Mouse (Mus musculus) limb, embryonic 14.5 days (tissue): ENCODE measurements around the gene Arhgap35. TPM values are rescaled to one million over a fixed set of nuclear protein-coding genes. Genes with fewer than 3 reads are reported as not detected.

Experiments
- ATAC-seq: fragments of 200-750 bp; cut with Nextera tagmentation; 2 replicates; pipeline ENCODE4 v1.8.0; 2017; ENCODE audit warnings: low read depth, moderate number of reproducible peaks, moderate TSS enrichment; ENCODE audit not compliant: low FRiP score
- DNase-seq: peaks from one replicate; pipeline ENCODE4 v3.0.0-alpha.2; 2015; ENCODE audit warnings: low spot score
- H3K27ac ChIP-seq: fragments of 300-500 bp; sonication (generic); replicated peaks from 2 replicates; pipeline ENCODE4 v1.5.1; 2014; ENCODE audit warnings: low read depth, mild to moderate bottlenecking, low read length, moderate library complexity, mixed read lengths
- H3K27me3 ChIP-seq: fragments of 300-500 bp; sonication (generic); 2 replicates; pipeline ENCODE4 v1.6.1; 2014; ENCODE audit warnings: low read length, mixed read lengths; ENCODE audit not compliant: control insufficient read depth, insufficient read depth
- H3K36me3 ChIP-seq: fragments of 300-500 bp; sonication (generic); 2 replicates; pipeline ENCODE4 v1.6.1; 2014; ENCODE audit warnings: mild to moderate bottlenecking, low read length, moderate library complexity, mixed read lengths; ENCODE audit not compliant: control insufficient read depth, insufficient read depth
- H3K4me1 ChIP-seq: fragments of 300-500 bp; sonication (generic); 2 replicates; pipeline ENCODE4 v1.6.1; 2014; ENCODE audit warnings: antibody characterized with exemption, low read length, mixed read lengths; ENCODE audit not compliant: control insufficient read depth, insufficient read depth
- H3K4me2 ChIP-seq: fragments of 300-500 bp; sonication (generic); replicated peaks from 2 replicates; pipeline ENCODE4 v1.6.1; 2014; ENCODE audit warnings: low read depth, mild to moderate bottlenecking, low read length, moderate library complexity; ENCODE audit not compliant: severe bottlenecking
- H3K4me3 ChIP-seq: fragments of 300-500 bp; sonication (generic); replicated peaks from 2 replicates; pipeline ENCODE4 v1.5.1; 2014; ENCODE audit warnings: low read length
- H3K9ac ChIP-seq: fragments of 300-500 bp; sonication (generic); 2 replicates; pipeline ENCODE4 v1.6.1; 2014; ENCODE audit warnings: mild to moderate bottlenecking, low read depth, low read length, moderate library complexity; ENCODE audit not compliant: severe bottlenecking
- H3K9me3 ChIP-seq: fragments of 300-500 bp; sonication (generic); 2 replicates; pipeline ENCODE4 v1.6.1; 2016; ENCODE audit warnings: low read length; ENCODE audit not compliant: control insufficient read depth
- POLR2A ChIP-seq: fragments of 200-500 bp; IDR thresholded peaks from 2 replicates; pipeline ENCODE4 v1.8.0; 2012; ENCODE audit warnings: inconsistent platforms, mild to moderate bottlenecking, moderate library complexity, borderline replicate concordance; ENCODE audit not compliant: insufficient read depth, insufficient read length; ENCODE audit errors: extremely low read depth
- WGBS: fragments of 180-500 bp; shearing (Covaris S2); extraction: QIAGEN DNeasy Blood & Tissue Kit; methylation state at CpG from one replicate; pipeline ENCODE4 v1.1.7; 2014; 5-methylcytosine and 5-hydroxymethylcytosine counted together
- polyA plus RNA-seq, 2 experiments: library from polyadenylated mRNA; depleted of rRNA in 1 of 2; stranded (reverse) in 1 of 2; unstranded in 1 of 2; fragments of >200 nt; fragmentation: Nextera tagmentation in 1 of 2; extraction: Ambion mirVana in 1 of 2; gene quantifications; 2 replicates each; pipeline versions ENCODE4 v1.2.1 to v1.2.3; 2012 to 2014

The Arhgap35 gene
- polyA plus RNA-seq, 2 experiments = 23.0 to 24.7 TPM

GRCm38 (mm10) chr7:16631932-16632331 is 17.1 kb upstream of the Arhgap35 start:
- no peaks in the 10 kb centered on the region for H3K4me1 ChIP-seq
- no peak for TF ChIP-seq POLR2A

GRCm38 (mm10) chr7:16631025-16631424 is 16.2 kb upstream of the Arhgap35 start:
- TF ChIP-seq POLR2A = no peak
- Histone ChIP-seq H3K9ac (no peak overlapping the region), H3K4me2 (no peak overlapping the region), H3K4me3 (no peak overlapping the region), H3K27me3 (no peaks in the 10 kb centered on the region), H3K4me1 (no peaks in the 10 kb centered on the region), H3K36me3 (no peaks in the 10 kb centered on the region), H3K9me3 (no peaks in the 10 kb centered on the region), H3K27ac (no peak overlapping the region)
- DNase-seq (no peak), ATAC-seq (no peak)
- 54% methylated on average over 4 of the region's 4 CpGs for WGBS

More at GRCm38 (mm10) chr7:16631932-16632331, 17.1 kb upstream of the Arhgap35 start:
- ATAC-seq = no peak
- Histone ChIP-seq H3K27me3 (no peaks in the 10 kb centered on the region), H3K9me3 (no peaks in the 10 kb centered on the region), H3K9ac (no peak overlapping the region), H3K27ac (no peak overlapping the region), H3K4me3 (no peak overlapping the region), H3K4me2 (no peak overlapping the region), H3K36me3 (no peaks in the 10 kb centered on the region)
- WGBS = 73% methylated on average over 4 of the region's 4 CpGs
- no peak for DNase-seq

- Histone ChIP-seq H3K4me3 (no peak overlapping the region), H3K9me3 (no peaks in the 10 kb centered on the region), H3K36me3 (no peaks in the 10 kb centered on the region), H3K27ac (no peak overlapping the region), H3K4me1 (no peaks in the 10 kb centered on the region), H3K4me2 (no peak overlapping the region), H3K9ac (no peak overlapping the region), H3K27me3 (no peaks in the 10 kb centered on the region)
- 18% methylated on average over 10 of the region's 10 CpGs for WGBS
- TF ChIP-seq POLR2A = no peak
- peak; percentile 41 for DNase-seq
- no peak for ATAC-seq
Observed at GRCm38 (mm10) chr7:16629598-16630296, 15.0 kb upstream of the Arhgap35 start.

GRCm38 (mm10) chr7:16628096-16628771 is 13.4 kb upstream of the Arhgap35 start:
- Histone ChIP-seq H3K27me3 (no peaks in the 10 kb centered on the region), H3K27ac (no peak overlapping the region), H3K9me3 (no peaks in the 10 kb centered on the region), H3K4me1 (no peaks in the 10 kb centered on the region), H3K4me2 (no peak overlapping the region), H3K36me3 (no peaks in the 10 kb centered on the region), H3K9ac (no peak overlapping the region), H3K4me3 (no peak overlapping the region)
- 34% methylated on average over 12 of the region's 12 CpGs for WGBS
- TF ChIP-seq POLR2A = no peak
- ATAC-seq (no peak), DNase-seq (peak; percentile 80)

- Histone ChIP-seq H3K27ac (no peak overlapping the region), H3K4me1 (0 out of 2 replicates have a peak, but pooled peaks cover 4% of the 10 kb centered on the region), H3K27me3 (no peaks in the 10 kb centered on the region), H3K36me3 (no peaks in the 10 kb centered on the region), H3K9ac (no peak overlapping the region), H3K4me3 (no peak overlapping the region), H3K9me3 (no peaks in the 10 kb centered on the region), H3K4me2 (no peak overlapping the region)
- DNase-seq (no peak), ATAC-seq (no peak)
- no peak for TF ChIP-seq POLR2A
Observed at GRCm38 (mm10) chr7:16623687-16624086, 8.9 kb upstream of the Arhgap35 start.
